Mouse (Mus musculus): ENCODE results near the gene Elmod1.
"Not testable (repeated sequence)": the region's sequence is repeated elsewhere in the genome, so short reads cannot be mapped to it uniquely, and the experiment has no call there.

Gene Elmod1

GRCm38 (mm10) chr9:53975122-53975518 is at the start of gene Elmod1:
Elmod1 (minus strand) TSS chr9:53975301.
- peak; percentile 71 for DNase-seq (ENCODE audit: low spot score)

GRCm38 (mm10) chr9:54022795-54023194 is 47.7 kb upstream of the Elmod1 start:
- DNase-seq (ENCODE audit: low spot score): no peak

- DNase-seq (ENCODE audit: low spot score): no peak
These were observed 19.4 kb upstream of the Elmod1 start for GRCm38 (mm10) chr9:53994528-53994927.

GRCm38 (mm10) chr9:53992567-53992966 is 17.5 kb upstream of the Elmod1 start:
- not testable (repeated sequence) for DNase-seq (ENCODE audit: low spot score)

GRCm38 (mm10) chr9:53990921-53991320 is 15.8 kb upstream of the Elmod1 start:
- peak; percentile 82 for DNase-seq (ENCODE audit: low spot score)

GRCm38 (mm10) chr9:53986972-53987371 is 11.9 kb upstream of the Elmod1 start:
- DNase-seq (ENCODE audit: low spot score): peak; percentile 72

- DNase-seq (ENCODE audit: low spot score): peak; percentile 79
These were observed 9.8 kb upstream of the Elmod1 start for GRCm38 (mm10) chr9:53984868-53985267.

- peak; percentile 61 for DNase-seq (ENCODE audit: low spot score)
These were observed 576 bp downstream of the Elmod1 start for GRCm38 (mm10) chr9:53974328-53975121.

- peak; percentile 11 for DNase-seq (ENCODE audit: low spot score)
These were observed 1.2 kb downstream of the Elmod1 start for GRCm38 (mm10) chr9:53973929-53974327.

GRCm38 (mm10) chr9:53973241-53973640 is 1.9 kb downstream of the Elmod1 start:
- no peak for DNase-seq (ENCODE audit: low spot score)

- no peak for DNase-seq (ENCODE audit: low spot score)
These were observed 2.7 kb downstream of the Elmod1 start for GRCm38 (mm10) chr9:53972358-53972757.

GRCm38 (mm10) chr9:53967610-53968368 is 7.3 kb downstream of the Elmod1 start:
- DNase-seq (ENCODE audit: low spot score): peak; percentile 32

GRCm38 (mm10) chr9:53957021-53957420 is 18.1 kb downstream of the Elmod1 start:
- DNase-seq (ENCODE audit: low spot score): no peak

- no peak for DNase-seq (ENCODE audit: low spot score)
These were observed 20.2 kb downstream of the Elmod1 start for GRCm38 (mm10) chr9:53954853-53955252.

- DNase-seq (ENCODE audit: low spot score): no peak
These were observed 27.6 kb downstream of the Elmod1 start for GRCm38 (mm10) chr9:53947463-53947862.

- DNase-seq (ENCODE audit: low spot score): no peak
These were observed 36.5 kb downstream of the Elmod1 start for GRCm38 (mm10) chr9:53938555-53938954.

GRCm38 (mm10) chr9:53934179-53934578 is 40.9 kb downstream of the Elmod1 start:
- DNase-seq (ENCODE audit: low spot score): peak; percentile 64

GRCm38 (mm10) chr9:53933375-53933774 is 41.7 kb downstream of the Elmod1 start:
- no peak for DNase-seq (ENCODE audit: low spot score)

- DNase-seq (ENCODE audit: low spot score): no peak
These were observed 44.2 kb downstream of the Elmod1 start for GRCm38 (mm10) chr9:53930906-53931305.

GRCm38 (mm10) chr9:53921061-53921460 is 54.0 kb downstream of the Elmod1 start:
- no peak for DNase-seq (ENCODE audit: low spot score)

- DNase-seq (ENCODE audit: low spot score): no peak
These were observed 59.0 kb downstream of the Elmod1 start for GRCm38 (mm10) chr9:53915929-53916721.

GRCm38 (mm10) chr9:53910823-53911222 is 64.3 kb downstream of the Elmod1 start:
- no peak for DNase-seq (ENCODE audit: low spot score)
